Mouse (Mus musculus): Measurements from ENCODE around the gene Rnase9. TPM values are rescaled to one million over a fixed set of nuclear protein-coding genes. Genes with fewer than 3 reads are reported as not detected.

The Rnase9 gene
- polyA plus RNA-seq, 1 experiment from 2014 or later, result not detected

DNA sequence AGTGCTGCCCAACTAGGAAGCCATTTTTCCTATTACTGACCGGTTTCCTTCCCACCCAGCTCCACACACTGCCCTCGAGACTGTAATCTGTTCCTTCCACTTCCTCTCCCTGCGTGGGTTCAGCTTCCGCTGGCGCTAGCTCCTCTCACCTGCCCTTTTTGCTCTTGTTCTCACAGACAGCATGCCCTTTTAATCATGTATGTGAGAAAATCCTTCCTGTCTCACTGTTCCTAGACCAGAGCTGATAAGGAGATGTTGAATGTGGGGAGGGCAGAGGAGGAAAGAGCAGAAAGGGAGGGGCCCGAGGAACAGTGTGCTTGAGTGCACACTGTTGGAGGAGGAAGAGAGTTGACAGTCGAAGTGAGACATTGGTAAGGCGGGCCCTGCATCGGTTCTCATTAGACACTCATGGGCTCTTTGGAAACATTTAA, 15.7 kb upstream of the Rnase9 start, which contains the start of gene Rnase12:
TSS of gene Rnase12 (minus strand) at position 261 of the 431 bp plus-strand sequence.
- WGBS, result 65% methylated on average over 9 of the region's 9 CpGs
- Histone ChIP-seq H3K27ac (ENCODE audit: low read depth) (no peak within 1 kb of the TSS), H3K9ac (ENCODE audit: low read length) (no peak within 1 kb of the TSS), H3K4me2 (ENCODE audit: low read length) (no peak within 1 kb of the TSS), H3K36me3 (ENCODE audit: control insufficient read depth, insufficient read depth, low read length) (no peaks in the 10 kb centered on the region), H3K4me3 (ENCODE audit: low read depth, low read length) (no peak within 1 kb of the TSS), H3K27me3 (replicated peaks; ENCODE audit: control insufficient read depth, insufficient read depth, low read length) (no peaks in the 10 kb centered on the region), H3K9me3 (ENCODE audit: control insufficient read depth, low read length) (no peaks in the 10 kb centered on the region), H3K4me1 (replicated peaks; ENCODE audit: control insufficient read depth, insufficient read depth, low read length) (no peaks in the 10 kb centered on the region; the same call in 1 of the 2 replicates)
- no peak for ATAC-seq (replicated peaks; ENCODE audit: low FRiP score, low TSS enrichment, low read depth)
- DNase-seq (ENCODE audit: low spot score), result no peak

GRCm38 (mm10) chr14:51054243-51055237, 12.9 kb upstream of the Rnase9 start:
- Histone ChIP-seq H3K36me3 (ENCODE audit: control insufficient read depth, insufficient read depth, low read length) (no peaks in the 10 kb centered on the region), H3K4me2 (ENCODE audit: low read length) (no peak overlapping the region), H3K4me1 (replicated peaks; ENCODE audit: control insufficient read depth, insufficient read depth, low read length) (no peaks in the 10 kb centered on the region; the same call in 1 of the 2 replicates), H3K9me3 (ENCODE audit: control insufficient read depth, low read length) (no peaks in the 10 kb centered on the region), H3K9ac (ENCODE audit: low read length) (no peak overlapping the region), H3K4me3 (ENCODE audit: low read depth, low read length) (no peak overlapping the region), H3K27ac (ENCODE audit: low read depth) (0 out of 2 replicates have a peak overlapping the region, but pooled peaks have one; percentile 3), H3K27me3 (replicated peaks; ENCODE audit: control insufficient read depth, insufficient read depth, low read length) (no peaks in the 10 kb centered on the region)
- DNase-seq (ENCODE audit: low spot score) (no peak), ATAC-seq (replicated peaks; ENCODE audit: low FRiP score, low TSS enrichment, low read depth) (no peak)
- WGBS, result 64% methylated on average over 13 of the region's 13 CpGs

DNA sequence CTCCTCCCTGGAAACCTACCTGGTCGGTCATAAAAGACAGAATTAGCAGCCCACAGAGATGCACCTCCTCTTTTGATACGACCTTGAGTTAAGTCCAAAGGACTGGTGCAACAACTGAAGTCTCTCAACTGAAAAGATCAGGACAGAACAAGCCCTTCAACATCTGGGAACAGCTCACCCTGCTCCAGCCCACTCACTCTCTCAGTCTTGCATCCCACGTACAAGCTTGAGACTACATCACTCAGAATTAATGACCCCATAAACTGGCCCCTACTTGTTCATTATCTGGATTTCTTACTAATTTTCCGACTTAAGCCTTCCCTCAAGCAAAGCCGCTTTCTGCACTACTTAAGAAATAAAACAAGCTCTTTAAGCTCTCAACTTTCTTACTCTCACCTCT, 11.5 kb upstream of the Rnase9 start:
- ATAC-seq (replicated peaks; ENCODE audit: low FRiP score, low TSS enrichment, low read depth) (no peak), DNase-seq (ENCODE audit: low spot score) (no peak)
- H3K4me1 ChIP-seq (replicated peaks; ENCODE audit: control insufficient read depth, insufficient read depth, low read length), result no peaks in the 10 kb centered on the region; the same call in 1 of the 2 replicates
- no peak overlapping the region for H3K4me3 ChIP-seq (ENCODE audit: low read depth, low read length)
- no peaks in the 10 kb centered on the region for H3K9me3 ChIP-seq (ENCODE audit: control insufficient read depth, low read length)
- no peaks in the 10 kb centered on the region for H3K36me3 ChIP-seq (ENCODE audit: control insufficient read depth, insufficient read depth, low read length)
- H3K4me2 ChIP-seq (ENCODE audit: low read length), result no peak overlapping the region
- WGBS, result 58% methylated on average over 5 of the region's 5 CpGs
- no peaks in the 10 kb centered on the region for H3K27me3 ChIP-seq (replicated peaks; ENCODE audit: control insufficient read depth, insufficient read depth, low read length)
- no peak overlapping the region for H3K27ac ChIP-seq (ENCODE audit: low read depth)
- H3K9ac ChIP-seq (ENCODE audit: low read length), result no peak overlapping the region

DNA sequence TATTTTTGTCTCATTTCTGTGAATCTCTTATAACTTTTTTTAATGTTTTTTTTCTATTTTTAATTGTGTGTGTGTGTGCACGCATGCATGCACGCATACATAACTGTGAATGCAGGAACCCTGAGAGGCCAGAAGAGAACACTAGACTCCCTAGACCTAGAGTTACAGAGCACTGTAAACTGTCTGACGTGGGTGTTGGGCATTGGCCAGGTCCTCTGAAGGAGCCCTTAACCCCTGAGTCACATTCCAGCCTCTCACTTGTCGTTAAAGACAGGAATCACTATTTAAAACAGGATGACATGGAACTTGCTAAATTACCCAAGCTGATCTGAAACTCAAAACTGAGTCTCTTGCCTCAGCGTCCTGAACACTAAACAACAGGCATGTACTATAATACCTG, 10.3 kb upstream of the Rnase9 start:
- Histone ChIP-seq H3K27ac (ENCODE audit: low read depth) (no peak overlapping the region), H3K4me2 (ENCODE audit: low read length) (no peak overlapping the region), H3K27me3 (replicated peaks; ENCODE audit: control insufficient read depth, insufficient read depth, low read length) (no peaks in the 10 kb centered on the region), H3K9ac (ENCODE audit: low read length) (no peak overlapping the region), H3K4me3 (ENCODE audit: low read depth, low read length) (no peak overlapping the region), H3K9me3 (ENCODE audit: control insufficient read depth, low read length) (no peaks in the 10 kb centered on the region), H3K36me3 (ENCODE audit: control insufficient read depth, insufficient read depth, low read length) (no peaks in the 10 kb centered on the region), H3K4me1 (replicated peaks; ENCODE audit: control insufficient read depth, insufficient read depth, low read length) (no peaks in the 10 kb centered on the region; the same call in 1 of the 2 replicates)
- 61% methylated on average over 5 of the region's 5 CpGs for WGBS
- no peak for ATAC-seq (replicated peaks; ENCODE audit: low FRiP score, low TSS enrichment, low read depth)
- DNase-seq (ENCODE audit: low spot score), result no peak

DNA sequence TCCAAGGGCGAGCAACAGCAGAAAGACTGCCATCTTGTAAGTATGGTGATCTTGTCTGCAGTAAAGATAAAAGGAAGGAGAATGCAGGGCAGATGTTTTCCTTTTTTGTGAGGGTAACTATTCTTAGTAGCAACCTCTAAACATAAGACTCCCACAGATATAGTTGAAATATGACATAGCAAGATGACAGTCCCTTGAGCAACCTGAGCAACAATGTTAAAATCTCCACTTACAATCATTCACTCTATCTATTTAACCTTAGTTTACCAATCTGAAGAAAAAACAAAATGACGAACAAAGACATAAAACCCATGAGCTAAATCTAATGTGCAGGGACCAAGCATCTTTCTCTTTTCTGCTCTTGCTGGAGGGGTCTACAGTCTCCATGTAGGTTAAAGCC, 8.4 kb upstream of the Rnase9 start, which contains the start of gene Rnase11:
TSS of gene Rnase11 (minus strand) at position 101 of the 400 bp plus-strand sequence.
- Histone ChIP-seq H3K4me2 (ENCODE audit: low read length) (no peak within 1 kb of the TSS), H3K4me3 (ENCODE audit: low read depth, low read length) (no peak within 1 kb of the TSS), H3K9ac (ENCODE audit: low read length) (no peak within 1 kb of the TSS), H3K9me3 (ENCODE audit: control insufficient read depth, low read length) (no peaks in the 10 kb centered on the region), H3K27ac (ENCODE audit: low read depth) (no peak within 1 kb of the TSS), H3K4me1 (replicated peaks; ENCODE audit: control insufficient read depth, insufficient read depth, low read length) (no peaks in the 10 kb centered on the region; the same call in 1 of the 2 replicates), H3K27me3 (replicated peaks; ENCODE audit: control insufficient read depth, insufficient read depth, low read length) (no peaks in the 10 kb centered on the region), H3K36me3 (ENCODE audit: control insufficient read depth, insufficient read depth, low read length) (no peaks in the 10 kb centered on the region)
- DNase-seq (ENCODE audit: low spot score) (no peak), ATAC-seq (replicated peaks; ENCODE audit: low FRiP score, low TSS enrichment, low read depth) (no peak)
- WGBS, result 84% methylated on average over 2 of the region's 2 CpGs

- H3K27me3 ChIP-seq (replicated peaks; ENCODE audit: control insufficient read depth, insufficient read depth, low read length), result no peaks in the 10 kb centered on the region
- DNase-seq (ENCODE audit: low spot score), result no peak
Measured at GRCm38 (mm10) chr14:51047846-51048245, 6.2 kb upstream of the Rnase9 start.

DNA sequence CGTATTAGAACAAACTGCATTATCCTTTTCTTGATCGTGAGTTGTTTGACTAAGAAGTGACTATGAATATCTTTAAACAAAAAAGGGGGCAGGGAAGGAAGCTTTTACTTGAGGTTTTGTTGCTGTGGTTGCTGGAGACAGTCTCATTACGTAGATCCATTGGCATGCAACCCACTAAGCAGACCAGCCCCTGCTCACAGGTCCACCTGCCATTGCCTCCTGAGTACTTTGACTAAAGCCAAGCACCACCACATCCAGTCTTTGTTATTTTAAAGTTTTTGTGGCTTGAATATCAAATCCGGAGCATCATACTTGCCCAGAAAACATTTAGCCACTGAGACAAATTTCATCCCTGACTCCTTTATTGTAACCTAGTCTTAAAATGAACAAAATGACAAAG, 5.5 kb downstream of the Rnase9 start:
- no peaks in the 10 kb centered on the region for H3K27me3 ChIP-seq (replicated peaks; ENCODE audit: control insufficient read depth, insufficient read depth, low read length)
- no peak overlapping the region for H3K27ac ChIP-seq (ENCODE audit: low read depth)
- no peak for ATAC-seq (replicated peaks; ENCODE audit: low FRiP score, low TSS enrichment, low read depth)
- no peak overlapping the region for H3K9ac ChIP-seq (ENCODE audit: low read length)
- H3K4me2 ChIP-seq (ENCODE audit: low read length), result no peak overlapping the region
- H3K4me1 ChIP-seq (replicated peaks; ENCODE audit: control insufficient read depth, insufficient read depth, low read length), result no peaks in the 10 kb centered on the region
- H3K36me3 ChIP-seq (ENCODE audit: control insufficient read depth, insufficient read depth, low read length), result no peaks in the 10 kb centered on the region
- WGBS, result 80% methylated on average over 4 of the region's 4 CpGs
- H3K9me3 ChIP-seq (ENCODE audit: control insufficient read depth, low read length), result no peaks in the 10 kb centered on the region
- DNase-seq (ENCODE audit: low spot score), result no peak
- H3K4me3 ChIP-seq (ENCODE audit: low read depth, low read length), result no peak overlapping the region

More at GRCm38 (mm10) chr14:51047846-51048245, 6.2 kb upstream of the Rnase9 start:
- Histone ChIP-seq H3K9me3 (ENCODE audit: control insufficient read depth, low read length) (no peaks in the 10 kb centered on the region), H3K27ac (ENCODE audit: low read depth) (no peak overlapping the region), H3K9ac (ENCODE audit: low read length) (no peak overlapping the region), H3K36me3 (ENCODE audit: control insufficient read depth, insufficient read depth, low read length) (no peaks in the 10 kb centered on the region), H3K4me2 (ENCODE audit: low read length) (no peak overlapping the region), H3K4me1 (replicated peaks; ENCODE audit: control insufficient read depth, insufficient read depth, low read length) (no peaks in the 10 kb centered on the region; the same call in 1 of the 2 replicates), H3K4me3 (ENCODE audit: low read depth, low read length) (no peak overlapping the region)
- ATAC-seq (replicated peaks; ENCODE audit: low FRiP score, low TSS enrichment, low read depth), result no peak
- 28% methylated on average over 5 of the region's 5 CpGs for WGBS

DNA sequence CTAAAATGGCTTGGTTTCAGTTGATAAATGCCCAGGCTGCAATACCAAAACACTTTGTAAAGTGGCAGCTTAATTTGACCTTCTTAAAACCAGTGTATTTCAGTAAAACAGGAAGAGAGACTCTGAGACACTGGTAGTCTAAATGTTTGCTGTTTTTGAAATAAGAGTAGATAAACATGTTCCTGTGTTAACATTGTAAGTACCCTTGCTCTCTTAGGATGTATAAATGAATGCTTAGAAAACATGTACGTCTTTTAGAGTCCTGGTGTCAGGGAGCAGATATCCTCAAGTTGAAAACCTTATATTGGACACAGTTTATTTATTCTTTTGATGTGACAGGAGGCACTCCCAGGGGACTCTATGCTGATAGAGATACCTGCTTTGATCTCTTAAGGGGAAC, 6.5 kb downstream of the Rnase9 start:
- no peak overlapping the region for H3K9ac ChIP-seq (ENCODE audit: low read length)
- H3K27ac ChIP-seq (ENCODE audit: low read depth), result no peak overlapping the region
- H3K4me1 ChIP-seq (replicated peaks; ENCODE audit: control insufficient read depth, insufficient read depth, low read length), result no peaks in the 10 kb centered on the region
- WGBS, result 41% methylated on average over 1 of the region's 1 CpGs
- H3K27me3 ChIP-seq (replicated peaks; ENCODE audit: control insufficient read depth, insufficient read depth, low read length), result no peaks in the 10 kb centered on the region
- no peak overlapping the region for H3K4me2 ChIP-seq (ENCODE audit: low read length)
- H3K9me3 ChIP-seq (ENCODE audit: control insufficient read depth, low read length), result no peaks in the 10 kb centered on the region
- DNase-seq (ENCODE audit: low spot score), result no peak
- H3K4me3 ChIP-seq (ENCODE audit: low read depth, low read length), result no peak overlapping the region
- no peak for ATAC-seq (replicated peaks; ENCODE audit: low FRiP score, low TSS enrichment, low read depth)
- H3K36me3 ChIP-seq (ENCODE audit: control insufficient read depth, insufficient read depth, low read length), result no peaks in the 10 kb centered on the region

All from intestine, embryonic 14.5 days (tissue).